Mouse (Mus musculus): Measurements from ENCODE around the gene Supt5. TPM values are rescaled to one million over a fixed set of nuclear protein-coding genes. Genes with fewer than 3 reads are reported as not detected.

Supt5 gene
- polyA plus RNA-seq (2021; fragmentation: Nextera tagmentation), result 37.9 and 54.9 TPM in 2 replicates
- long read RNA-seq, experiment 1, partial matches to known transcripts, result 57 of 108 reads
- long read RNA-seq, experiment 1, other reads (novel, unspliced or antisense), result 51 of 108 reads
- long read RNA-seq, experiment 2, partial matches to known transcripts, result 21 of 23 reads
- long read RNA-seq, experiment 2, other reads (novel, unspliced or antisense), result 2 of 23 reads

GRCm38 (mm10) chr7:28338108-28338998, at the start of gene Supt5:
TSS of gene Supt5 (minus strand) at chr7:28338746.

GRCm38 (mm10) chr7:28380237-28381016, 41.9 kb upstream of the Supt5 start, which contains the start of gene Zfp36:
TSS of gene Zfp36 (minus strand) at chr7:28380253.

GRCm38 (mm10) chr7:28372251-28373108, 33.9 kb upstream of the Supt5 start, which contains the start of gene Plekhg2:
TSS of gene Plekhg2 (minus strand) at chr7:28372599.

GRCm38 (mm10) chr7:28350155-28350883, 11.8 kb upstream of the Supt5 start, which contains the start of gene Rps16:
TSS of gene Rps16 (plus strand) at chr7:28350652.

GRCm38 (mm10) chr7:28311926-28312543, 26.5 kb downstream of the Supt5 start, which contains the start of gene Timm50:
TSS of gene Timm50 (minus strand) at chr7:28312072.

GRCm38 (mm10) chr7:28301616-28302433, 36.7 kb downstream of the Supt5 start, which contains the start of gene Dll3:
TSS of gene Dll3 (minus strand) at chr7:28302238.

GRCm38 (mm10) chr7:28290638-28291590, 47.6 kb downstream of the Supt5 start, which contains the start of gene Selenov:
TSS of gene Selenov (minus strand) at chr7:28291186.

GRCm38 (mm10) chr7:28277615-28278278, 60.8 kb downstream of the Supt5 start, which contains the start of gene Eid2b:
TSS of gene Eid2b (plus strand) at chr7:28277739.

GRCm38 (mm10) chr7:28267129-28268041, 71.2 kb downstream of the Supt5 start, which contains the start of gene Eid2:
TSS of gene Eid2 (plus strand) at chr7:28267881.

Other genes starting within 250 kb of the Supt5 start
- 0.04 TPM in 1 of 2 replicates, not detected in the other for gene 9530053A07Rik, start 209.3 kb downstream of the Supt5 start, polyA plus RNA-seq (2021; fragmentation: Nextera tagmentation)
- gene Fbl, start 169.0 kb downstream of the Supt5 start, polyA plus RNA-seq (2021; fragmentation: Nextera tagmentation), result 11.2 and 18.6 TPM in 2 replicates
- 8.2 and 18.6 TPM in 2 replicates for gene Dyrk1b, start 159.3 kb downstream of the Supt5 start, polyA plus RNA-seq (2021; fragmentation: Nextera tagmentation)
- 7.4 and 8.2 TPM in 2 replicates for gene Eid2, start 70.9 kb downstream of the Supt5 start, polyA plus RNA-seq (2021; fragmentation: Nextera tagmentation)
- 28.4 and 33.0 TPM in 2 replicates for gene Eid2b, start 61.0 kb downstream of the Supt5 start, polyA plus RNA-seq (2021; fragmentation: Nextera tagmentation)
- gene Selenov, start 47.6 kb downstream of the Supt5 start, polyA plus RNA-seq (2021; fragmentation: Nextera tagmentation), result 0.48 and 1.1 TPM in 2 replicates
- gene Dll3, start 36.5 kb downstream of the Supt5 start, polyA plus RNA-seq (2021; fragmentation: Nextera tagmentation), result 2.5 and 2.6 TPM in 2 replicates
- 78.9 and 84.1 TPM in 2 replicates for gene Timm50, start 26.7 kb downstream of the Supt5 start, polyA plus RNA-seq (2021; fragmentation: Nextera tagmentation)
- gene Rps16, start 11.9 kb upstream of the Supt5 start, polyA plus RNA-seq (2021; fragmentation: Nextera tagmentation), result 1,527 and 1,591 TPM in 2 replicates
- gene Plekhg2, start 33.9 kb upstream of the Supt5 start, polyA plus RNA-seq (2021; fragmentation: Nextera tagmentation), result 0.76 and 0.94 TPM in 2 replicates
- 0.63 and 1.9 TPM in 2 replicates for gene Zfp36, start 41.5 kb upstream of the Supt5 start, polyA plus RNA-seq (2021; fragmentation: Nextera tagmentation)
- 67.8 and 75.0 TPM in 2 replicates for gene Med29, start 54.0 kb upstream of the Supt5 start, polyA plus RNA-seq (2021; fragmentation: Nextera tagmentation)
- gene Paf1, start 54.2 kb upstream of the Supt5 start, polyA plus RNA-seq (2021; fragmentation: Nextera tagmentation), result 36.9 and 42.4 TPM in 2 replicates
- gene Gmfg, start 98.7 kb upstream of the Supt5 start, polyA plus RNA-seq (2021; fragmentation: Nextera tagmentation), result 5.8 and 7.2 TPM in 2 replicates
- gene Lrfn1, start 113.2 kb upstream of the Supt5 start, polyA plus RNA-seq (2021; fragmentation: Nextera tagmentation), result 4.3 and 24.4 TPM in 2 replicates
- not detected in 2 replicates for gene Ifnl2, start 171.7 kb upstream of the Supt5 start, polyA plus RNA-seq (2021; fragmentation: Nextera tagmentation)
- gene Ifnl3, start 184.1 kb upstream of the Supt5 start, polyA plus RNA-seq (2021; fragmentation: Nextera tagmentation), result not detected in 2 replicates
- gene Sycn, start 202.1 kb upstream of the Supt5 start, polyA plus RNA-seq (2021; fragmentation: Nextera tagmentation), result not detected in 2 replicates
- 0.09 TPM in 1 of 2 replicates, not detected in the other for gene Nccrp1, start 208.5 kb upstream of the Supt5 start, polyA plus RNA-seq (2021; fragmentation: Nextera tagmentation)